Mouse (Mus musculus): Measurements from ENCODE around the gene Chst11. TPM values are rescaled to one million over a fixed set of nuclear protein-coding genes. Genes with fewer than 3 reads are reported as not detected.
"Not testable (repeated sequence)": the region's sequence is repeated elsewhere in the genome, so short reads cannot be mapped to it uniquely, and the experiment has no call there.

Gene Chst11
- polyA plus RNA-seq, 1 experiment: not detected

- Histone ChIP-seq H3K4me3 (ENCODE audit: insufficient read depth, low read depth, low read length) (no peak overlapping the region), H3K4me1 (ENCODE audit: control insufficient read depth, insufficient read depth, low read length) (peaks cover 43% of the 10 kb centered on the region), H3K27ac (ENCODE audit: insufficient read depth, low read depth, low read length) (no peak overlapping the region)
- TF ChIP-seq CTCF (IDR thresholded peaks at IDR 0.05; ENCODE audit: insufficient read depth, low read depth, low read length) (no peak), POLR2A (IDR thresholded peaks at IDR 0.05; ENCODE audit: insufficient read depth, low read depth, low read length) (no peak)
- WGBS: 70% methylated on average over 4 of the region's 4 CpGs
Observed at GRCm38 (mm10) chr10:83112345-83112744, 127.0 kb downstream of the Chst11 start.

- no peak for TF ChIP-seq POLR2A (IDR thresholded peaks at IDR 0.05; ENCODE audit: insufficient read depth, low read depth, low read length)
- TF ChIP-seq CTCF (IDR thresholded peaks at IDR 0.05; ENCODE audit: insufficient read depth, low read depth, low read length): no peak
- Histone ChIP-seq H3K27ac (ENCODE audit: insufficient read depth, low read depth, low read length) (no peak overlapping the region), H3K4me3 (ENCODE audit: insufficient read depth, low read depth, low read length) (no peak overlapping the region), H3K4me1 (ENCODE audit: control insufficient read depth, insufficient read depth, low read length) (peaks cover 43% of the 10 kb centered on the region)
- 95% methylated on average over 5 of the region's 5 CpGs for WGBS
Observed at GRCm38 (mm10) chr10:83114564-83114963, 129.3 kb downstream of the Chst11 start.

- H3K4me1 ChIP-seq (ENCODE audit: control insufficient read depth, insufficient read depth, low read length): peaks cover 36% of the 10 kb centered on the region
- H3K27ac ChIP-seq (ENCODE audit: insufficient read depth, low read depth, low read length): peak overlapping the region; percentile 49
- WGBS: 20% methylated on average over 11 of the region's 11 CpGs
- H3K4me3 ChIP-seq (ENCODE audit: insufficient read depth, low read depth, low read length): no peak overlapping the region
- TF ChIP-seq POLR2A (IDR thresholded peaks at IDR 0.05; ENCODE audit: insufficient read depth, low read depth, low read length) (no peak), CTCF (IDR thresholded peaks at IDR 0.05; ENCODE audit: insufficient read depth, low read depth, low read length) (no peak)
Observed at GRCm38 (mm10) chr10:83116889-83117288, 131.6 kb downstream of the Chst11 start.

DNA sequence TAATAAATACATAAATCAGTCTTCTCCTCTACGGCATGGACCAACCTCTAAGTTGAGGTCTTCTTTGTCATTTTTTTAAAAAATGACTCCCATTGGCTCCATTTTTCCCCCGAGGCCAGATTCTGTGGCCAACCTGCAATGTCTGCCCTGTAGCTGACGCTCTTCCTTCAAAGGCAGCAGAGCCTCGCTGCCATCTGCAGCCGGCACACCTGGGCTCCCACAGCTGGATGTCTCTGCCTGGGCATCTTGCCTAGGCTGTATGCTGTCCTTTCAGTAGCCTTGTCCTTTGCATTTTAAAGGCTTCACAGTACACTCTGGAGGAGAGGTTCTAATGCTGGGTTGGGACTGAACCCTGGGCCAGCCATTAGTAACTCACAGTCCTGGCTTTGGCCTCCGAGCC, 132.6 kb downstream of the Chst11 start:
- 86% methylated on average over 6 of the region's 6 CpGs for WGBS
- Histone ChIP-seq H3K27ac (ENCODE audit: insufficient read depth, low read depth, low read length) (no peak overlapping the region), H3K4me1 (ENCODE audit: control insufficient read depth, insufficient read depth, low read length) (peaks cover 35% of the 10 kb centered on the region), H3K4me3 (ENCODE audit: insufficient read depth, low read depth, low read length) (no peak overlapping the region)
- no peak for TF ChIP-seq POLR2A (IDR thresholded peaks at IDR 0.05; ENCODE audit: insufficient read depth, low read depth, low read length)
- no peak for TF ChIP-seq CTCF (IDR thresholded peaks at IDR 0.05; ENCODE audit: insufficient read depth, low read depth, low read length)

- Histone ChIP-seq H3K27ac (ENCODE audit: insufficient read depth, low read depth, low read length) (no peak overlapping the region; the same call in 1 of the 2 replicates), H3K4me3 (ENCODE audit: insufficient read depth, low read depth, low read length) (no peak overlapping the region), H3K4me1 (ENCODE audit: control insufficient read depth, insufficient read depth, low read length) (peaks cover 32% of the 10 kb centered on the region)
- no peak for TF ChIP-seq POLR2A (IDR thresholded peaks at IDR 0.05; ENCODE audit: insufficient read depth, low read depth, low read length)
- TF ChIP-seq CTCF (IDR thresholded peaks at IDR 0.05; ENCODE audit: insufficient read depth, low read depth, low read length): no peak
- WGBS: 72% methylated on average over 3 of the region's 3 CpGs
Observed at GRCm38 (mm10) chr10:83118613-83119012, 133.3 kb downstream of the Chst11 start.

DNA sequence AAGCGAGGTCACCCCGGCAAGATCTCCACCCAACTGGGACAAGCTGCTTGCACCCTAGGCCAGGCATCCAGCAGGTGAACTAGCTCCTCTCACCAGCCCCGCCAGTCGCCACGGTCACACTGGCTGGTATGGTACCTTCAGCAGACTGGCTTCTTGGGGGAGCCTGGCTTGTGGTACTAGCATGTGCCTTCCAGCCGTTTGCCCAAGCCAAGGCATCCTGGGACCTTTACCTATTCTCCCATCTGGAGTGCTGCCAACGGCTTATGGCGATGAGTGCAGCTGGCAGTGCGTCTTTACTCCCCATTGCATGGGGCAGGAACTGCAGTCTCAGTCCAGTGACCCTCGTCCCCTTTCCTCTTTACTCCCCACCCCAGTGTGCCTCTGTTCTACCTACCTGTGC, 133.7 kb downstream of the Chst11 start:
- 71% methylated on average over 10 of the region's 10 CpGs for WGBS
- TF ChIP-seq CTCF (IDR thresholded peaks at IDR 0.05; ENCODE audit: insufficient read depth, low read depth, low read length) (no peak), POLR2A (IDR thresholded peaks at IDR 0.05; ENCODE audit: insufficient read depth, low read depth, low read length) (no peak)
- no peak overlapping the region for H3K4me3 ChIP-seq (ENCODE audit: insufficient read depth, low read depth, low read length)
- peaks cover 29% of the 10 kb centered on the region for H3K4me1 ChIP-seq (ENCODE audit: control insufficient read depth, insufficient read depth, low read length)
- H3K27ac ChIP-seq (ENCODE audit: insufficient read depth, low read depth, low read length): no peak overlapping the region

DNA sequence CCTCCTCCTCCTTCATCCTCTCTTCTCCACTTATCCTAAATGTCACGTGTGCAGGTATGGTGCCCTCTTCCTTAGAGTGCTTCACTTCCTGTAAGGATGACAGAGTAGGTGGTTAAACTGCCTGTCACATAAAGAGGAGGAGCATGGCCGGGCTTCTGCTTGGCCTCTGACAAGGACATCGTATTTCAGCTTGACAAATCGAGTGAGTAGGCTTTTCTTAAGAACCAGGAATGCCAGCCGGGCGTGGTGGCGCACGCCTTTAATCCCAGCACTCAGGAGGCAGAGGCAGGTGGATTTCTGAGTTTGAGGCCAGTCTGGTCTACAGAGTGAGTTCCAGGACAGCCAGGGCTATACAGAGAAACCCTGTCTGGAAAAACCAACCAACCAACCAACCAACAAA, 134.2 kb downstream of the Chst11 start:
- not testable (repeated sequence) for H3K27ac ChIP-seq (ENCODE audit: insufficient read depth, low read depth, low read length); H3K4me3 ChIP-seq (ENCODE audit: insufficient read depth, low read depth, low read length)
- WGBS: 92% methylated on average over 8 of the region's 8 CpGs
- H3K4me1 ChIP-seq (ENCODE audit: control insufficient read depth, insufficient read depth, low read length): peaks cover 28% of the 10 kb centered on the region

- Histone ChIP-seq H3K4me1 (ENCODE audit: control insufficient read depth, insufficient read depth, low read length) (peaks cover 28% of the 10 kb centered on the region), H3K4me3 (ENCODE audit: insufficient read depth, low read depth, low read length) (no peak overlapping the region), H3K27ac (ENCODE audit: insufficient read depth, low read depth, low read length) (no peak overlapping the region)
- TF ChIP-seq POLR2A (IDR thresholded peaks at IDR 0.05; ENCODE audit: insufficient read depth, low read depth, low read length) (no peak), CTCF (IDR thresholded peaks at IDR 0.05; ENCODE audit: insufficient read depth, low read depth, low read length) (no peak)
- WGBS: 88% methylated on average over 9 of the region's 9 CpGs
Observed at GRCm38 (mm10) chr10:83119909-83120308, 134.6 kb downstream of the Chst11 start.

DNA sequence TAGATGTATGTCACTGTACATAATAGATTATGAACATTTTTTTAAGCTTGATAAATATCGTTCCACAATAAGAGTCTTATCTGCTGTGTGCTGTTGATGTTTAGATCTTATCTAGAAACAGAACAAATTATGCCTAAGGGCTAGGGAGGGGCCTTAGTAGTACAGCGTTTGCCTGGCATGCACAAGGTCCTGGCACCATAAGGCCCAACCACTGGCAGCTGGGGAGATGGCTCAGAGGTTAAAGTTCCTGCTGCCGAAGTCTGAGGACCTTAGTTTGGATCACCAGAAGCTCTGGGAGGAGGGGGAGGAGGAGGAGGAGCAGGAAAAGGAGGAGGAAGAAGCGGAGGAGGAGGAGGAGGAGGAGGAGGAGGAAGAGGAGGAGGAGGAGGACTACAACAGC, 135.6 kb downstream of the Chst11 start:
- Histone ChIP-seq H3K27ac (ENCODE audit: insufficient read depth, low read depth, low read length) (no peak overlapping the region), H3K4me3 (ENCODE audit: insufficient read depth, low read depth, low read length) (no peak overlapping the region), H3K4me1 (ENCODE audit: control insufficient read depth, insufficient read depth, low read length) (peaks cover 26% of the 10 kb centered on the region)
- 63% methylated on average over 4 of the region's 4 CpGs for WGBS
- no peak for TF ChIP-seq CTCF (IDR thresholded peaks at IDR 0.05; ENCODE audit: insufficient read depth, low read depth, low read length)
- no peak for TF ChIP-seq POLR2A (IDR thresholded peaks at IDR 0.05; ENCODE audit: insufficient read depth, low read depth, low read length)

GRCm38 (mm10) chr10:83124560-83124959, 139.3 kb downstream of the Chst11 start:
- Histone ChIP-seq H3K4me3 (ENCODE audit: insufficient read depth, low read depth, low read length) (no peak overlapping the region), H3K27ac (ENCODE audit: insufficient read depth, low read depth, low read length) (no peak overlapping the region), H3K4me1 (ENCODE audit: control insufficient read depth, insufficient read depth, low read length) (peaks cover 8% of the 10 kb centered on the region; the same call in 1 of the 2 replicates)
- WGBS: 96% methylated on average over 3 of the region's 3 CpGs
- TF ChIP-seq POLR2A (IDR thresholded peaks at IDR 0.05; ENCODE audit: insufficient read depth, low read depth, low read length): no peak
- TF ChIP-seq CTCF (IDR thresholded peaks at IDR 0.05; ENCODE audit: insufficient read depth, low read depth, low read length): no peak
